Mouse (Mus musculus) embryonic facial prominence, embryonic 10.5 days (tissue): ENCODE data around the gene Tdrd6. TPM values are rescaled to one million over a fixed set of nuclear protein-coding genes. Genes with fewer than 3 reads are reported as not detected.

Source experiments
- DNase-seq: peaks from one replicate; pipeline ENCODE4 v3.0.0-alpha.2; 2017; ENCODE audit warnings: low spot score
- H3K27ac ChIP-seq: fragments of 300-500 bp; sonication (generic); replicated peaks from 2 replicates; pipeline ENCODE4 v1.5.1; 2016; ENCODE audit warnings: mild to moderate bottlenecking
- H3K27me3 ChIP-seq: fragments of 300-500 bp; sonication (generic); replicated peaks from 2 replicates; pipeline ENCODE4 v1.6.1; 2016; ENCODE audit warnings: low read depth, mild to moderate bottlenecking; ENCODE audit not compliant: poor library complexity, severe bottlenecking
- H3K36me3 ChIP-seq: fragments of 300-500 bp; sonication (generic); replicated peaks from 2 replicates; pipeline ENCODE4 v1.6.1; 2016; ENCODE audit warnings: mild to moderate bottlenecking, moderate library complexity
- H3K4me1 ChIP-seq: fragments of 300-500 bp; sonication (generic); 2 replicates; pipeline ENCODE4 v1.6.1; 2016
- H3K4me3 ChIP-seq: fragments of 300-500 bp; sonication (generic); 2 replicates; pipeline ENCODE4 v1.5.1; 2016; ENCODE audit warnings: mild to moderate bottlenecking, moderate library complexity
- H3K9me3 ChIP-seq: fragments of 300-500 bp; sonication (generic); 2 replicates; pipeline ENCODE4 v1.6.1; 2016; ENCODE audit warnings: mild to moderate bottlenecking
- WGBS: fragments of 180-500 bp; shearing (Covaris S2); methylation state at CpG from one replicate; pipeline ENCODE4 v1.1.7; 2016; 5-methylcytosine and 5-hydroxymethylcytosine counted together
- polyA plus RNA-seq: library from polyadenylated mRNA; unstranded; fragments of >200 nt; fragmentation: Nextera tagmentation; extraction: Ambion mirVana; gene quantifications from 2 replicates; pipeline ENCODE4 v1.2.1, GENCODE M21; 2016

Tdrd6 gene
- polyA plus RNA-seq: 0.14 and 0.17 TPM in 2 replicates

DNA sequence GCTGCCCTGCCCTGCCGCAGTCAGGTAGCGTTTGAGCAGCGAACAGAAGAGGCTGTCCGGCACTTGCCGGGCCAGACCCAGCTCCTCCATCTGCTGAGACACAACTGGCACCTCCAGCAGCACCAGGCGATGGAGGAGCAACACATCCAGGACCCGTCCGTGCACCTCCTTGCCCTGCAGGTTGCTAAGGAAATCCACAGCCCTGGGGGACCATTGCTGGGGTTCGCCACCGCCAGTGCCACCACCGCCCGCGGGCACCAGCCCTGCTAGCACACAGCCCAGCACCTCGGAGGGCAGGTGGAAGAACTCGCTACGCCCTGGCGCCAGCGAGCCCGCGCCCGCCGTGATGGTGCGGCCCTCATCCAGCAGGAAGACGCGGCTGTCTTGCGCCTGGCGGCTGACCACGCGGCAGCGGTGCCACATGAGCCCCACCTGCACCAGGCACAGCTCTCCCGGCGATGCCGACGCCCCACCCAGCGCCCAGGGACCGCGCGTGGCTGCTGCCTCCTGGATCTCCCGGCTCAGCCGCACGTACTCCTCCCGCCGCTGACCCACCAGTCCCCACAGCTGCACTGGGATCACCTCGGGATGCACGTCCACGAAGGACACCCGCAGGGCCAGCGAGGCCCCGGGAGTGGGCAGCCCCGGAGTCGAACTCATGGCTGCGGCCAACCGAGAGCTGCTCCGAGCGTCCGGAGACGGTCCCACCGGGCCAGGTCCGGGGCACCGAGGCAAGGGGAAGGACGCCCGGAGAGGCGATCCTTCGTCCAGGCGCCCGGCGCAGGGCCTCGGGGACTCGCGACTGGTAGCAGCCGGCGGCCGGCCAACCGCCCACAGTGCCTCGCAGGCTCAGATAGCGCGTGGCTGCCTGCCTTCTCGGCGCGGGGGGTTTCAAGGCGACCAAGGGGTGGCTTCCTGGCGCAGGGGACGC, at the start of gene Tdrd6:
Gene Tdrd6 (minus strand): TSS at position 804 of the 931 bp plus-strand sequence.
- 3% methylated on average over 83 of the region's 83 CpGs for WGBS
- peak; percentile 60 for DNase-seq
- Histone ChIP-seq H3K9me3 (0 out of 2 replicates have a peak, but pooled peaks cover 7% of the 10 kb centered on the region), H3K4me3 (peak within 1 kb of the TSS; percentile 60), H3K36me3 (no peaks in the 10 kb centered on the region), H3K4me1 (peaks cover 17% of the 10 kb centered on the region), H3K27ac (peak within 1 kb of the TSS; percentile 72), H3K27me3 (peaks cover 54% of the 10 kb centered on the region)

DNA sequence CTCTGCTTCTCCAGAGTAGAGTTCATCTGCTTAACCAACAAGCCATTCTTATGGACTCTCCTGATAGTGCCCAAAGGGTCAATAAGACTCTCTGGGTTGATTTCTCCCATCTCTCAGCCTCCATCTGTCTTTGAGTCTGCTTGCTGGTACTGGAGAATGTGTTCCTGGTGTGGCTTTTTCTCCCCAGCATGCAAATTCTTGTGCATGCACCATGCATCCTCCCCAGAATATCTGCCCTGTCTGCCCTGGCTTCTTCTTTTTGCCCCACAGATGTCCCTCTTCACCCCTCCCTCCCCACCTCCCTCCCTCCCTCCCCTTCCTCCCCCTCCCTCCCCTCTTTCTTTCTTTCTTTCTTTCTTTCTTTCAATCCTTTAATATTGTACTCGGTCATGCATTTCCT, 47.2 kb upstream of the Tdrd6 start:
- WGBS: 84% methylated on average over 1 of the region's 1 CpGs

DNA sequence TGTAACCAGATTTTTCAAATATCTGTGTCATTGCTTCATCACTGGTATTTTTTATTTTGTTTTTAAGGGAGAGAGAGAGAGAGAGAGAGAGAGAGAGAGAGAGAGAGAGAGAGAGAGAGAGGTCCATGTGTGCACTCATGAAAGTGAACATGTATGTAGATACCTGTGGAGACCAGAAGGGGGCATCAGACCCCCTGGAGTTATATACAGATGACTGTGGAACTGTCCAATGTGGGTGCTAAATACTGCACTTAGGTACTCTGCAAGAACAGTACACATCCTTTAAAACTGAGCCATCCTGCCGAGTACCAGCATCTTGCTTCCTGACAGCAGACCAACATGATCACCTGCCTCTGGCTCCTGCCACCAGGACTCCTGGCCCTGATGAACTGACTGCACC, 46.1 kb upstream of the Tdrd6 start:
- Histone ChIP-seq H3K27me3 (no peaks in the 10 kb centered on the region), H3K9me3 (no peaks in the 10 kb centered on the region), H3K36me3 (peaks cover 34% of the 10 kb centered on the region), H3K4me1 (0 out of 2 replicates have a peak, but pooled peaks cover 4% of the 10 kb centered on the region), H3K4me3 (no peak overlapping the region), H3K27ac (no peak overlapping the region)
- WGBS: 79% methylated on average over 1 of the region's 1 CpGs
- DNase-seq: no peak

More for the DNA sequence above, 47.2 kb upstream of the Tdrd6 start:
- H3K27me3 ChIP-seq: no peaks in the 10 kb centered on the region
- no peak overlapping the region for H3K27ac ChIP-seq
- H3K9me3 ChIP-seq: no peaks in the 10 kb centered on the region
- peaks cover 41% of the 10 kb centered on the region for H3K36me3 ChIP-seq
- H3K4me1 ChIP-seq: 0 out of 2 replicates have a peak, but pooled peaks cover 4% of the 10 kb centered on the region
- DNase-seq: no peak
- no peak overlapping the region for H3K4me3 ChIP-seq

DNA sequence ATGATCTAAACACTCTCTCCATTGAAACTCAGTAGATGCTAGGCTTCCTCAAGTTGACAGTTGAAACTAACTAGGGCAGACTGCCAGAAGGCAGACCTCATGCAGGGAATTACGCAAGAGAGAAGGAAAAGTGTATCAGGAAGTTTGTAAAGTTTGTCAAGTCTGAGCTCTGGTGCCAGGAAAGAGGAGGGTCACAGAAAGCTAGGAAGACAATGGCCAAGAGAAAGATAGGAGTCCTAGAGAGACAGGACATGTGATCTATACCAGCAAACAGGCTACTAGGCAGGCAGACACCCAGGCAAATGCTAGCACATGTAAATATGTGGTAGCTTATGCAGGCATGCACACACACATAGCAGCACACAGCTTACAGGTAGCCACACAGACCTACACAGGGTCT, 45.1 kb upstream of the Tdrd6 start:
- no peaks in the 10 kb centered on the region for H3K9me3 ChIP-seq
- H3K4me3 ChIP-seq: no peak overlapping the region
- no peak for DNase-seq
- 0 out of 2 replicates have a peak, but pooled peaks cover 4% of the 10 kb centered on the region for H3K4me1 ChIP-seq
- no peak overlapping the region for H3K27ac ChIP-seq
- H3K36me3 ChIP-seq: peaks cover 23% of the 10 kb centered on the region
- no peaks in the 10 kb centered on the region for H3K27me3 ChIP-seq
- 89% methylated on average over 1 of the region's 1 CpGs for WGBS

DNA sequence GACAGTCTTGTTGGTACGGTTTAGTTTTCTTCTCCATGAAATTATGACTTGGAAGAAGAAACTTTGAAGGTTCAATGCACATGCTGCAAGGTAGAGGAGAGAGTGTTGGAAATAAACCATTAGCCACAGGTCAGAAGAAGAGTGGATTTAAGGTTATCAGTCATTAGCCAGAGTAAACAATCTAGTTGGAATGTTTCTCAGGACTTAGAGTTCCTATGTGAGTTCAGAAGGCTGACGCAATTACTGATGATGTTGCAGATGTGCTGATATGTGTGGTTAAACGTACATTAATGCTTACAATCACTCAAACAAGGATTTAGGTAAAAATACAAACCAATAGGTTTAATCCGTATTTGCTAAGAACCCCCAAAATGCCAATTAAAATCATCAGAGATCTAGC, 41.8 kb upstream of the Tdrd6 start:
- H3K9me3 ChIP-seq: no peaks in the 10 kb centered on the region
- H3K36me3 ChIP-seq: no peaks in the 10 kb centered on the region
- DNase-seq: no peak
- H3K27me3 ChIP-seq: no peaks in the 10 kb centered on the region
- H3K27ac ChIP-seq: no peak overlapping the region
- 89% methylated on average over 4 of the region's 4 CpGs for WGBS
- H3K4me3 ChIP-seq: no peak overlapping the region
- peaks cover 17% of the 10 kb centered on the region for H3K4me1 ChIP-seq

DNA sequence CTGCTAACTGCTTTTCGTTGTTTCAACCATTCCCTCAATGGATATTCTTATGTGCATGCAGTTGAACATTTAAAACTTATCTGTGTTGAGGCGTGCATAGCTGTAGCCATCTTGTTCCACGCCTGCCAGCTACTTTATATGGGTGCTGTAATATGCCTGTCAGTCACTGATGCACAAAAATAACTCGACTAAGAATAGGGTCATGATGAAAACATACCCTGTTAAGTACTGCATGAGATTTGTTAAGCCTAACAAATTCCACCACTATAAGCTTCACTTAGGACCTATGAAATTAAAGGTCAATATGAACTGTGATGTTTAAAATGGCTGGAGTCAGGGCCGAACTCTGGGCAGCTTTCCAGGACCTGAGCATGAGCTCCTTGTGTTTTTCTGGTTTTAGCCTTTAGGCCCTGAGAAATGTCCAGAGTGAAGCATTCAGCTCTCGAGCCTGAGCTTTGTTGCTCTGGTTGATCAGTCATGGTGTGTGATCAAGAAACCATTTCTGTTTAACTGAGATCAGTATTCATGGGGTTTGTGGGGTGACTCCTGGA, 39.1 kb upstream of the Tdrd6 start:
- Histone ChIP-seq H3K27ac (no peak overlapping the region), H3K4me1 (peaks cover 35% of the 10 kb centered on the region), H3K9me3 (no peaks in the 10 kb centered on the region), H3K36me3 (no peaks in the 10 kb centered on the region), H3K4me3 (peak overlapping the region; percentile 91), H3K27me3 (no peaks in the 10 kb centered on the region)
- DNase-seq: no peak
- WGBS: 81% methylated on average over 6 of the region's 6 CpGs

DNA sequence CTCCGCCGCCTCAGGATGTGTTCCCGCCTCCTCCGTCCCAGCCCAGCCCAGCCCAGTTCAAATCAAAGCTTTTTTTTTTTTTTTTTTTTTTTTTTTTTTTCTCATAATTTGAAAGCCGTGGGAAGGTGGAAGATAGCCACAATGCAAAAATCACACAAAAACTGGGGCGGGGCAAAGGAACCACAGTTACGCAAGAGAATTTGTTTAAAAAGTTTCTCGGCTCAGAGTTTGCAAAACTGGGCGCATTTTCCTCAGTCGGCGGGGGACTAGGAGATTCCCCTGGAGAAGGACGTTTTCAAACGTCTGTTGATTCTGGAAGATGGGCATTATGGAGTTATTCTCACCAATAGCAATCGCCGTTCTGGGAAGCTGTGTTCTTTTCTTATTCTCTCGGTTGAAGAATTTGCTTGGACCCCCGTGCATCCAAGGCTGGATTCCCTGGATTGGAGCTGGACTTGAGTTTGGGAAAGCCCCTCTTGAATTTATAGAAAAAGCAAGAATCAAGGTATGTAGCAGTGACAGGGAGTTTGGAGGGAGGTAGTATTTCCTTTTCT, 37.3 kb upstream of the Tdrd6 start, which contains the start of gene Cyp39a1:
Gene Cyp39a1 (plus strand): TSS at position 136 of the 554 bp plus-strand sequence.
- peak within 1 kb of the TSS; percentile 91 for H3K4me3 ChIP-seq
- peaks cover 35% of the 10 kb centered on the region for H3K4me1 ChIP-seq
- peak within 1 kb of the TSS; percentile 91 for H3K27ac ChIP-seq
- peaks cover 14% of the 10 kb centered on the region for H3K36me3 ChIP-seq
- WGBS: under 1% methylated on average over 17 of the region's 17 CpGs
- no peak for DNase-seq
- no peaks in the 10 kb centered on the region for H3K27me3 ChIP-seq
- H3K9me3 ChIP-seq: no peaks in the 10 kb centered on the region

DNA sequence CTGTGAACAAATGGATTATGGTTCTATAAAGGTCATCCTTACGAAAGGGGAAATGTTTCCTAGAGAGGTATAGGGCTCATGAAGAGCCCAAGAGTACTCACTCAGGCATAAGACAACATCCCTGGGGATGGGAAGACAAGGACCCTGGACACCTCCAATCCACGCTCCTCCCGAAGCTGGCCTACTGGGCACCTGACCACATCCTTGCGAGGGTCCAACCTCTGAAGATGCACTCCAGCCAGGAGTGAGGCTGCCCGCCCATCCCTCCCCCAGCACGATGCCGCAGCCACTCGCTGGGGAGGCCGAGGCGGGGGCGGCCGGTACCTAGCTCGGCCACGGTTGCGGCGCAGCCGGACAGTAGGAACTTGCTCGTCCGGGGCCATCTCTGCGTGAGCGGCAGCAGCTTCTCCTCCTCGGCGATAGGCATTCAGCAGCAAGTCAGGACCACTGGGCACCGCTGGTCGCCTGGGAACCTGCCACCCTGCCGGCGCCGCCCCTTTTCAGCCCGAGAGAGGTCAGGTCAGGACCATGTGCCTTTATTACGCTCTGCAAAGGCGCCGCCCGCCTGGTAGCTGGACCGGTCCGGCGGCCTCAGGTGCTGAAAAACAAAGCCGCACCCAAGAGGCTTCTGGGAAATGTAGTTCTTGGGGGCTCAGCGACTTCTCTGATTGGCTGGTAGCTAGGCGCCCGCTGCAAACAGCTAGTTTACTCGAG, 36.6 kb upstream of the Tdrd6 start, which contains the start of gene Slc25a27:
Gene Slc25a27 (minus strand): TSS at position 639 of the 714 bp plus-strand sequence.
- H3K27ac ChIP-seq: peak within 1 kb of the TSS; percentile 91
- under 1% methylated on average over 41 of the region's 41 CpGs for whole genome bisulfite sequencing
- peak; percentile 92 for DNase-seq
- no peaks in the 10 kb centered on the region for H3K9me3 ChIP-seq
- H3K27me3 ChIP-seq: no peaks in the 10 kb centered on the region
- peaks cover 35% of the 10 kb centered on the region for H3K4me1 ChIP-seq
- peaks cover 17% of the 10 kb centered on the region for H3K36me3 ChIP-seq
- peak within 1 kb of the TSS; percentile 91 for H3K4me3 ChIP-seq

DNA sequence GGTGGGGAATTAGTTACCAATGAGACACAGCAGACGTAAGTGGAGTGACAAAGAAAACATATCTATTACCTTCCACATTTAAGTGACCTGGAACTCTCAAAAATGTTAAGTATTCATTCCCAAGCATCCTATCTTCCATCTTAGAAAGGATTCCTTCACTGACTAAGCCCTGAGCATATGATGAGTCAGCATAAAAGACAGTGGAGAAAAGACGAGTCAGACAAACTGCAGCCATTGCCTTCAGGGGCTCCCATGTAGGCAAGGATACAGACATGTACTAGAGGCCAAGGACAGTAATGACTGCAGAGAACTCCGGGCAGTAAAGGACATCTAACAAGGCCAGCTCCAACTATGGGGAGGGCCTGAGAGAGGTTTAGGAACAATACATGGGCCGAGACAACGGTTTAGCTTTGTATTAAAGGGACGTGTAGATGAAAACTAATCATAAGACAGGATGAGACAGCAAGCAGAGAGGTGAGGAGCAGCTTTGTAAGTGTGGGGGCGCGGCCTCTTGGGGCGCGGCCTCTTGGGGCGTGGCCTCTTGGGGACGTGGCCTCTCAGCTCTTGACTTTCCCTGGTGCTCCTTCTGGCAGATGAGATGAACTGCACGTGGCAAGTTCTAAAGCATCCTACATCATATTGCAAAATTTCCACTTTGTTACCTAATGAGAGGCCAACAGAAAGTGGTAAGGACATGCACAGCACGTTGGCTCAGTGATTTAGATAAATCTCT, 21.4 kb upstream of the Tdrd6 start:
- Histone ChIP-seq H3K4me3 (no peak overlapping the region), H3K27me3 (no peaks in the 10 kb centered on the region), H3K36me3 (peaks cover 75% of the 10 kb centered on the region), H3K9me3 (no peaks in the 10 kb centered on the region), H3K4me1 (no peaks in the 10 kb centered on the region), H3K27ac (no peak overlapping the region)
- DNase-seq: no peak
- WGBS: 69% methylated on average over 14 of the region's 14 CpGs

DNA sequence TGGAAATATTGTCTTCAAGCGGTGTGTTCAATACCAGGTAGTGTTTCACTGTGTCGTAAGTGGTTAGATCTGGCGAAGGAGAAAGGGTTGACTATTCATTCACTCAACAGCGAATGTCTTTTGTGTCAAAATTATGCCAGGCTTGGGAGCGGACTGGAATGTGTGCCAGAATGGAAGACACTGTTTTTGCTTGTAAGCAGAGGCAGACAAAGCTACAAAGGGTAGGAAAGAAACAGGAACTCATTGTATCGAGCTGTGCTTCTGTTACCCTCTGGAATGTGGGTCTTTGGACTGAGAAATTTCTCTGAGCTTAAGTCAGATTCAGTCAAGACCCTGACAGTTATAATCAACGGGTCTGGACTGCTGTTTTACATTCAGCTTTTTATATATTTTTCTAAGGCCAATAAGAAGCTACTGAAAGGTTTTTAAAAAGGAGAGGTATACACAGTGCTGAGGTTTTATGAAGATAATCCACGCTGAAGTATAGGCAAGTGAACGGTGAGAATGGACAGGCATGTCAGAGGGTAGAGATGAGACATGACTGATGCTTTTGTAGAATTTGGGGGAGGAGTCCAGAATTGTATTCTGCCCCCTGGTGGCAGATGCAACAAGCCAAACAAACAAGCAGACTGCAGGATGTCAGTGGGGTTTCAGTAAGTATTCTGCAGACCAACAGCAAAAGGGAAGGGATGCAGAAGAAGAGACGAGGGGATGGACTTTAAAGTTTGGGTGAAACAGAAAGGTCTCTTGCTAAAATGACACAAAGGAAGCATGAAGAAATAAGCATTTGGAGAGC, 19.7 kb upstream of the Tdrd6 start:
- no peak overlapping the region for H3K27ac ChIP-seq
- peaks cover 89% of the 10 kb centered on the region for H3K36me3 ChIP-seq
- 77% methylated on average over 10 of the region's 10 CpGs for WGBS
- H3K27me3 ChIP-seq: no peaks in the 10 kb centered on the region
- H3K9me3 ChIP-seq: no peaks in the 10 kb centered on the region
- no peaks in the 10 kb centered on the region for H3K4me1 ChIP-seq
- DNase-seq: no peak
- no peak overlapping the region for H3K4me3 ChIP-seq

DNA sequence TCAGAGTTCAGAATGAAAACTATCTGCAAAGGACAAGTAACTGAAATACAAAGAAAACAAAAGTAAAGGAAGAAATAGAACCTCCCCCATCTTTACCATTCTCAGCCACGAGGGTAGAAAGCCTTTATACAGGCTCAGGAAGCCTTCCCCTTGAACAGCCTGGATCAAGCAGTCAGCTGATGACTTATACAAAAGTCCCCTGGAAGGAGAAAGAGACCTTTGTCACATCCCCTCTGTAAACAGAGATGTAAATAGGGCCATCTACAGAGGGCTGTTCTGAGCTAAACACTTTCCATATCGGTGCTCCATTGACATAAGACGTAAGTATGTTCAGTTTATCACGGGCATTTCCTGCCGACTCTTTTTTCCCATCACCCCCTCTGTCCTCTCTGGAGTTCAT, 16.8 kb upstream of the Tdrd6 start:
- Histone ChIP-seq H3K4me3 (no peak overlapping the region), H3K27ac (no peak overlapping the region), H3K27me3 (no peaks in the 10 kb centered on the region), H3K4me1 (no peaks in the 10 kb centered on the region), H3K9me3 (no peaks in the 10 kb centered on the region), H3K36me3 (peaks cover 83% of the 10 kb centered on the region)
- DNase-seq: no peak
- 64% methylated on average over 5 of the region's 5 CpGs for WGBS
